Mouse (Mus musculus): ENCODE measurements around the gene Tmem120b. TPM values are rescaled to one million over a fixed set of nuclear protein-coding genes. Genes with fewer than 3 reads are reported as not detected.

The Tmem120b gene
- total RNA-seq, 4 experiments from 2014 or later, result 15.4 to 22.0 (median 18.7) TPM

DNA sequence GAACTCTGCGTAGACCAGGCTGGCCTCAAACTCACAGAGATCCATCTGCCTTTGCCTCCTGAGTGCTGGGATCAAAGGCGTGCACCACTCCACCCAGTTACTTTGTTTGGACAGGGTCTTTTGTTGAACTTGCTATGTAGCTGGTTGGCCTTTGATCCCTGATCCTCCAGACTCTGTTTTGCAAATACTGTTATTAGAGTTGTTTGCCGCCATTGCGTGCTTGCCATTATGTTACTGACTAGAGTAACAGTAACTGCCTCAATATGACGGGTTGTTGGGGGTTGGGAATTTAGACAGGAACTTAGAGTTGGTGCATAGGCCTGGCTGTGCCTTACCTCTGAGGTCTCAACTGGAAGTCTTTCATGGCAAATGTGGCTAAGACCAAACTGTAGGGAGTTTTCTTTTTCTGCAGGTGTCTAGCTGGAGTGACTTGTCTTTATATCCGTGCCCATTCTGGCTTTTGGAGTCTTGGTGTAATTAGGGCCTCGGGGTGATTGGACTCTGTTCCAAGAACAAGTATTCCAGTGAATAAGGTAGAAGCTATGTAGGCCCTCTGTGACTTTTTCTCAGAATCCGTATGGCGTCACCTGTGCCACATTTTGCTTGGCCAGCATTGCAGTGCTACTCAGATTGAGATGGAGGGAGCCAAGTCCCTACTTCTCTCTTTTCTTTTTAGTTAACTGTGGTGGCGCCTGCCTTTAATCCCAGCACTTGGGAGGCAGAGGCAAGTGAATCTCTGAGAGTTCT, 22.5 kb downstream of the Tmem120b start:
- DNase-seq (ENCODE audit: low spot score in 2 of 2), result no peak

GRCm38 (mm10) chr5:123093077-123093633, 24.9 kb downstream of the Tmem120b start:
- DNase-seq (ENCODE audit: low spot score in 2 of 2), result no peak

GRCm38 (mm10) chr5:123094238-123094991, 26.2 kb downstream of the Tmem120b start:
- DNase-seq (ENCODE audit: low spot score in 2 of 2), result no peak

DNA sequence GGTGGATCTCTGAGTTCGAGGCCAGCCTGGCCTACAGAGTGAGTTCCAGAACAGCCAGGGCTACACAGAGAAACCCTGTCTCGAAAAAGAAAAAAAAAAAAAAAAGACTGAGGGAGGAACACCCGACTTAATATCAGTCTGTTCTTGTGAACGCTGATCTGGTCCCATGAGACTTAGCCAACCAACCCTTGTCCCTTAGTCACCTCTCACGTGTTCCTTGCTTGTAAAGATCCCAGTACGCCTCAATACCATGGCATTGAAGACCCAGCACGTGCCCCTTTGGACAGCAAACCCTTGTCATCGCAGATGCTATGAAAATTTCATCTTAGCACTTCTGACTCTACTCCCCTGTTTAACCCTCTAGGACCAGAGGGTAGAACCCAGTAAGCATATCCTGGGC, 28.1 kb downstream of the Tmem120b start:
- no peak for DNase-seq (ENCODE audit: low spot score in 2 of 2)

- no peak for DNase-seq (ENCODE audit: low spot score in 2 of 2)
Observed at GRCm38 (mm10) chr5:123098487-123098886, 30.3 kb downstream of the Tmem120b start.

DNA sequence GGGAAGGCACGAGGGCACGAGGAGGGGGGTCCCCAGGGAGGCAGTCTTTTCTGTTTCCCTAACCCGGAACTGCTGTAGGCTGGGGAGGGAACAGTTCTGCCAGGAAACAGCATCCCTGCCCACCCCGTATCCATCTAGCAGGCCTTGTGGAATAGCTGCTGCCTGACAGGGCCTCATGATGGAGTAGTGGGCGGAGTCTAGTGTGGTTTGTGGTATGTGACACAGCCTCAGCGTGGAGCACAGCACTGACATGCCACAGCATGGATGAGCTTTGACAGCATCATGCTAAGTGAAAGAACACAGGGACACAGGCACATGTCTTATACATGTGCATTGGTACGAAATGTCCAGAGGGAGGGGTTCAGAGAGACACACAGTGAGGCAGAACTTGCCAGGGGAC, 34.2 kb downstream of the Tmem120b start:
- DNase-seq (ENCODE audit: low spot score in 2 of 2), result no peak

- no peak for DNase-seq (ENCODE audit: low spot score in 2 of 2)
Observed at GRCm38 (mm10) chr5:123103556-123103955, 35.3 kb downstream of the Tmem120b start.

DNA sequence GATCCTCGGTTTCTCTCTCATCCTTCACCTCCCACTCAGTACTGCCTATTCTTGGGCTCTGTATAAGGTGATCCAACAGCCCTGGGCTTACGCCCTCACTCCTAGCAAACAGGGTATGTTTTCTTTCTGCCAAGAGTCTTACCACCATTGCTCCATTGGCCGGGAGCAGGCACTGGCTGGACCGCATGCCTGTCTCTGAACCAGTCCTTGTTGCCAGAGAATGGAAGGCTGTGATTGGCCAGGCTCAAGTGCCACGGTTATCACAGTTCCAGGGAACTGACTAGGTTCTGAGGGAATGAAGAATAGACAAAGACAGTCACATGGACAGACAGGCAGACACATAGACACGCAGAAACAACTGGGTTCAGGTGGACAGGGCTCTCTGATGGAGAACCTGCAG, 36.6 kb downstream of the Tmem120b start:
- DNase-seq (ENCODE audit: low spot score in 2 of 2), result no peak

GRCm38 (mm10) chr5:123109452-123110203, 41.4 kb downstream of the Tmem120b start:
- peak in 1 of 2 experiments; percentile 63 for DNase-seq (ENCODE audit: low spot score in 2 of 2)

GRCm38 (mm10) chr5:123110296-123110721, 42.1 kb downstream of the Tmem120b start:
- DNase-seq (ENCODE audit: low spot score in 2 of 2), result no peak

DNA sequence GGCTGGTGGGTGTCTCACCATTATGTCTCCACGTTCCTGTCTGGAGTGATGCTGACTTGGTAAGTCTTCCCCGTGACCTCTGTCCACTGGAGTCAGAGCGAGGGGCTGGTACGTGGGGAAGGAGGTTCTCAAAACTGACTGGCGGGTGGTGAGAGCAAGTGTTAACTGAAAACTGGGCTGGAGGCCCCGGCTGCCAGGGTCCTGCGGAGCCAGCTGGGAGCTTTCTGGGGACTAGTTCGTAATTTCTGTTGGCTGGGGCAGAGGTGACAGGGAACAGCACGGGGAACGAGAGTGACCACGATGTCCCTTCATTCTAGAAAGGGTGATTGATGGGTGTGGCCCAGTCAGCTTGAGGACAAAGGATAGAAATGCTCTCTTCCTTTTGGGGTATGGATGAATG, 45.9 kb downstream of the Tmem120b start:
- DNase-seq (ENCODE audit: low spot score in 2 of 2), result no peak

DNA sequence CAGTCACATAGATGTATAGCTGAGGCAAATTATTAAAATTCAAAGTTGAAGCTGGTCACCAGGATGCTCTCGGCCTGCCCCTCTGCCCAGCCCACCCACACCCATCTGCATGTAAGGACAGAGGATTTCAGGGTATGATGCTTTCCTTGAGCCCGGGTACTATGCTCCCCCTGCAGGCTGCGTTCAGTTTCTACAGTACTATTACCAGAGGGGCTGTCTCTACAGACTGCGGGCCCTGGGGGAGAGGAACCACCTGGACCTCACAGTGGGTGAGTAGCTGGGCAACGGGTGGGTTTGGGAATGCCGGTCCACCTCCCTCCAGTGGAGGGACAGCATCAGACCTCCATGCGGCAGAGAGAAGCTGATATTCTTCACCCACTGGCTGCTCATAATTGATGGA, 46.7 kb downstream of the Tmem120b start:
- no peak for DNase-seq (ENCODE audit: low spot score in 2 of 2)

GRCm38 (mm10) chr5:123116080-123116479, 47.9 kb downstream of the Tmem120b start:
- no peak for DNase-seq (ENCODE audit: low spot score in 2 of 2)

- DNase-seq (ENCODE audit: low spot score in 2 of 2), result peak in 1 of 2 experiments; percentile 69
Observed at GRCm38 (mm10) chr5:123117257-123117656, 49.0 kb downstream of the Tmem120b start.

GRCm38 (mm10) chr5:123117773-123118172, 49.6 kb downstream of the Tmem120b start:
- no peak for DNase-seq (ENCODE audit: low spot score in 2 of 2)

DNA sequence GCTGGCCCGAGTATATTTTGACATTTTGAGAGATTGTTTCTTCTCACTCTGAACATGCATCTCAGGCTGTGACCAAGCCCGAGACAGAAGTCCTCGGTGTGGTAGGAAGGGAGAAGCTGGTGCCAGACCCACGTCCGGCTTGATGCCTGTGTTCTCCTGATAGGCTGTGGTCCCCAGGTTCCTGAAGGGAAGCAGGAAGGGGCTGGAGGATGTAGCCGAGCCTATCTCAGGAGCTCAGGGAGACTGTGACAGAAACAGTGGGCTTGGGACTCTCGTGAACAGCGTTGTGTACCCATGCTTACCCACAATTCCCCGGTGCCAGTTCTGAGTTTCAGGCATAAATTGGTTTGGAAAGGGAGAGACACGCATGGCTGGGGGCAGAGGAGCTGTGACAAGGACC, 50.6 kb downstream of the Tmem120b start:
- DNase-seq (ENCODE audit: low spot score in 2 of 2), result no peak

- DNase-seq (ENCODE audit: low spot score in 2 of 2), result no peak
Observed at GRCm38 (mm10) chr5:123120624-123121215, 52.5 kb downstream of the Tmem120b start.

GRCm38 (mm10) chr5:123122181-123122580, 54.0 kb downstream of the Tmem120b start:
- DNase-seq (ENCODE audit: low spot score in 2 of 2), result no peak

- no peak for DNase-seq (ENCODE audit: low spot score in 2 of 2)
Observed at GRCm38 (mm10) chr5:123125105-123125504, 56.9 kb downstream of the Tmem120b start.

DNA sequence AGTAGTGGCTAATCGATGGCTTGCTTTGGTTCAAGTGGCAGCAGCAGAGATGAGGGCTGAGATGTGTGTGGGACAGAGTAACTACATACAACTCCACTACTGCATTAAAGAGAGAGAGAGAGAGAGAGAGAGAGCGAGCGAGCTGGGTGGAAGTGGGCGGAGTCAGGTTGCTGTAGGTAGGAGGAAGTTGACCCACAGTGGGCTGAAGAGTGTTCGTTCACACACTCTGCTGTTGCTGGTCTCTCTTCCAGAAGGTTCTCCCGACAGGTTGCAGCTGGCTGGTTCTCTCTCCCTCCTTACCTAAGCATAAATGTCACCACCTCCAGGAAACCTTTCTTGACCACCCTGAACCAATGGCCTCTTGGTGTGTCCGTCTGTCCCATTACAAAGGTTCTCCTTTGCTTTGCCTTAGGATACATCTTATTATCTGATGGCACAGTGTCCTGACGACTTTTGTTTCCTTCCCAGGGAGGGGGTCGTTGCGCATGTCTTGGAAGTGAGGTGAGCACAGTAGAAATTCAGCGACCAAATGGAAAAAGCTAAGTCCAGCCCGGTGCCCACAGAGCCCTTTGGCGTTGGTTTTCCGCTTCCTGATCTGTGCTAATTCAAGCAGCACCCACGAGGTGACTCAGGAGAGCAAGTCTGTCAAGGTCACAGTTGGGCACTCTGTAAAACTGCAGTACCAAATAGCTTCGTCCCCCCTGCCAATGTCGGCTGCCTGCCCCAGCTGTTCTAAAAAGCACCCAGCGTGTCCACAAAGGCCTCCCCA, 57.6 kb downstream of the Tmem120b start:
- no peak for DNase-seq (ENCODE audit: low spot score in 2 of 2)

Measured in layer of hippocampus, adult 8-10 months (tissue).